Mouse (Mus musculus) limb, embryonic 12.5 days (tissue): ENCODE measurements at regions not wholly inside any gene's neighbourhood (a gene's known extent, or its start where the extent isn't known, plus 50 kb on each side); places are given as distances from the start of the nearest gene placed in this dataset.
"Not testable (repeated sequence)": the region's sequence is repeated elsewhere in the genome, so short reads cannot be mapped to it uniquely, and the experiment has no call there.

Experiments
- ATAC-seq: fragments of 200-750 bp; cut with Nextera tagmentation; 2 replicates; pipeline ENCODE4 v1.8.0; 2017; ENCODE audit warnings: low read depth, moderate TSS enrichment; ENCODE audit not compliant: insufficient number of reproducible peaks, insufficient read depth, low FRiP score, low TSS enrichment
- H3K27ac ChIP-seq: fragments of 300-500 bp; sonication (generic); 2 replicates; pipeline ENCODE4 v1.5.1; 2016; ENCODE audit warnings: mild to moderate bottlenecking, moderate library complexity
- H3K27me3 ChIP-seq: fragments of 300-500 bp; sonication (generic); 2 replicates; pipeline ENCODE4 v1.6.1; 2016; ENCODE audit warnings: mild to moderate bottlenecking, moderate library complexity
- H3K36me3 ChIP-seq: fragments of 300-500 bp; sonication (generic); 2 replicates; pipeline ENCODE4 v1.6.1; 2016; ENCODE audit warnings: mild to moderate bottlenecking, moderate library complexity
- H3K4me1 ChIP-seq: fragments of 300-500 bp; sonication (generic); replicated peaks from 2 replicates; pipeline ENCODE4 v1.6.1; 2016
- H3K4me2 ChIP-seq: fragments of 300-500 bp; sonication (generic); 2 replicates; pipeline ENCODE4 v1.6.1; 2016; ENCODE audit warnings: mild to moderate bottlenecking, moderate library complexity
- H3K4me3 ChIP-seq: fragments of 300-500 bp; sonication (generic); replicated peaks from 2 replicates; pipeline ENCODE4 v1.5.1; 2016; ENCODE audit warnings: mild to moderate bottlenecking
- H3K9ac ChIP-seq: fragments of 300-500 bp; sonication (generic); replicated peaks from 2 replicates; pipeline ENCODE4 v1.6.1; 2016; ENCODE audit warnings: mild to moderate bottlenecking, moderate library complexity
- H3K9me3 ChIP-seq: fragments of 300-500 bp; sonication (generic); 2 replicates; pipeline ENCODE4 v1.6.1; 2016; ENCODE audit warnings: mild to moderate bottlenecking, moderate library complexity
- WGBS: fragments of 180-500 bp; shearing (Covaris S2); methylation state at CpG from one replicate; pipeline ENCODE4 v1.1.7; 2016; 5-methylcytosine and 5-hydroxymethylcytosine counted together

DNA sequence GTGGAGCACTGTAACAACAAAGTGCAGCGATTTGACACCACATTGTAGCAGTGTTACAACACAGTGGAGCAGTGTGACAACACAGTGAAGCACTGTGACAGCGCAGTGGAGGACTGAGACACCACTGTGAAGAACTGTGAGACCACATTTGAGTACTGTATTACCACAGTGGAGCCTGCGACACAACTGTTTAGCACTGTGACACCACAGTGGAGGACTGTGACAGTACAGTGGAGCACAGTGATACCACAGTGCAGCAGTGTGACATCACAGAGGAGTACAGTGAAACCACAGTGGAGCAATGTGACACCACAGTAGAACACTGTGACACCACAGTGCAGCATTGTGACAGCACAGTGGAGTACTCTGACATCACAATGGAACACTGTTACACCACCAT is 102.5 kb upstream of the Vmn1r2 start:
- Histone ChIP-seq H3K4me1 (no peaks in the 10 kb centered on the region), H3K4me3 (no peak overlapping the region), H3K36me3 (no peaks in the 10 kb centered on the region), H3K27ac (no peak overlapping the region), H3K4me2 (no peak overlapping the region), H3K9ac (no peak overlapping the region), H3K27me3 (no peaks in the 10 kb centered on the region), H3K9me3 (peaks cover 86% of the 10 kb centered on the region)
- 33% methylated on average over 3 of the region's 3 CpGs for WGBS
- ATAC-seq: no peak

DNA sequence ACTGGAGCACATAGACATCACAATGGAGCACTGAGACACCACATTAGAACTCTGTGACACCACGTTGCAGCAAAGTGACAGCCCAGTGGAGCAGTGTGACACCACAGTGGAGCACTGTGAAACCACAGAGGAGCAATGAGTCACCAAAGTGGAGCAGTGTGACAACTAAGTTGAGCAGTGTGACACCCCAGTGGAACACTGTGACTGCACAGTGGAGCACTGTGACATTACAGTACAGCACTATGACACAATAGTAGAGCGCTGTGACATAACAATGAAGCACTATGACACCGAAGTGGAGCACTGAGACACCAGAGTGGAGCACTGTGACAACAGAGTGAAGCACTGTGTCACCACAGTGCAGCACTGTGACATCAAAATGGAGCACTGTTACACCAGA is 101.8 kb upstream of the Vmn1r2 start:
- not testable (repeated sequence) for H3K4me3 ChIP-seq, H3K9ac ChIP-seq, H3K4me2 ChIP-seq, ATAC-seq, H3K27ac ChIP-seq, H3K4me1 ChIP-seq, H3K36me3 ChIP-seq, H3K27me3 ChIP-seq
- 77% methylated on average over 3 of the region's 3 CpGs for WGBS
- peaks cover 90% of the 10 kb centered on the region for H3K9me3 ChIP-seq

DNA sequence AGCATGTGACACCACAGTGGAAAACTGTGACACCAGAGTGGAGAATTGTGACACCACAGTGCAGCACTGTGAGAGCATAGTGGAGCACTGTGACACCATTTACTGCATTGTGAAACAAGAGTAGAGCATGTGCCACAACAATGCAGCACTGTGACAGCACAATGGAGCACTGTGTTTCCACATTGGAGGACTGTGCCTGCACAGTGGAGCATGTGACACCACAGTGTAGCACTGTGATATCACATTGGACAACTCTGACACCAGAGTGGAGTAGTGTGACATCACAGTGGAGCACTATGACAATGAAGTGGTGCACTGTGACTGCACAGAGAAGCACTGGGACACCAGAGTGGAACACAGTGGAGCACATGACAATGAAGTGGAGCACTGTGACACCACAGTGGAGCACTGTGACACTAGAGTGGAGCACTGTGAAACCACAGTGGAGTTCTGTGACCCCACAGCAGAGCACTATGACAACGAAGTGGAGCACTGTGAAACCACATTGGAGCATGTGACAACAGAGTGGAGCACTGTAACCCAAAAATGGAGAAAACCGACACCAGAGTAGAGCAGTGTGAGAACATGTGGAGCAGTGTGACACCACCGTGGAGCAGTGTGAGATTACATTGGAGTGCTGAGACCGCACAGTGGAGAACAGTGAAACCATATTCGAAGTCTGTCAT is 100.9 kb upstream of the Vmn1r2 start:
- WGBS: 82% methylated on average over 5 of the region's 5 CpGs
- H3K27me3 ChIP-seq: no peaks in the 10 kb centered on the region
- H3K9ac ChIP-seq: no peak overlapping the region
- no peak overlapping the region for H3K4me2 ChIP-seq
- no peaks in the 10 kb centered on the region for H3K4me1 ChIP-seq
- no peaks in the 10 kb centered on the region for H3K36me3 ChIP-seq
- no peak for ATAC-seq
- H3K4me3 ChIP-seq: no peak overlapping the region
- no peak overlapping the region for H3K27ac ChIP-seq
- peaks cover 98% of the 10 kb centered on the region for H3K9me3 ChIP-seq

DNA sequence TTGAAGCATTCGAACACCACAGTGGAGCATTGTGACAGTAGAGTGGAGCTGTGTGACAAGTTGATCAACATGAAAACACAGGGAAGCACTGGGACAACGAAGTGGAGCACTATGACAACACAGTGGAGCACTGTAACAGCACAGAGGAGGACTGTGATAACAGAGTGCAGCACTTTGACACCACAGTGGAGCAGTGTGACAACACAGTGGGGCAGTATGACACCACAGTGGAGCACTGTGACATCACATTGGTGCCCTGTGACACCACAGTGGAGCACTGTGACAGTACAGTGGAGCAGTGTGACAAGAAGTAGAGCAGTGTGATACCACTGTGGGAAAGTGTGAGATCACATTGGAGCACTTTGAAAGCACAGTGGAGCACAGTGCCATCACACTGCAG is 99.9 kb upstream of the Vmn1r2 start:
- Histone ChIP-seq H3K4me3 (no peak overlapping the region), H3K36me3 (no peaks in the 10 kb centered on the region), H3K27ac (no peak overlapping the region), H3K9ac (no peak overlapping the region), H3K9me3 (peaks cover 97% of the 10 kb centered on the region), H3K4me2 (no peak overlapping the region), H3K4me1 (no peaks in the 10 kb centered on the region), H3K27me3 (no peaks in the 10 kb centered on the region)
- ATAC-seq: 0 out of 2 replicates have a peak, but pooled peaks have one; percentile 5
- WGBS: 60% methylated on average over 2 of the region's 2 CpGs

DNA sequence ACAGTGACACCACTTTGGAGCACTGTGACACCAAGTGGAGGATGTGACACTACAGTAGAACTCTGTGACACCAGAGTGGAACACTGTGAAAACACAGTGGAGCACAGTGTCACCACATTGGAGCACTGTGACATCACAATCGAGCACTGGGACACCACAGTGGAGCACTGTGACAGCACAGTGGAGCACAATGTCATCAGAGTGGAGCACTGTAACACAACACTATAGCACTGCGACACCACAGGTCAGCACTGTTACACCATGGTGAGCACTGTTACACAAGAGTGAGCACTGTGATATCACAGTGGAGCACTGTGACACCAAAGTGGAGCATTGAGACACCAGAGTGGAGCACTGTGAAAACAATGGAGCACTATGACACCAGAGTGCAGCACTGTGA is 99.5 kb upstream of the Vmn1r2 start:
- H3K4me3 ChIP-seq: no peak overlapping the region
- ATAC-seq: peak; percentile 47
- 30% methylated on average over 2 of the region's 2 CpGs for WGBS
- H3K9me3 ChIP-seq: peaks cover 97% of the 10 kb centered on the region
- no peaks in the 10 kb centered on the region for H3K27me3 ChIP-seq
- no peak overlapping the region for H3K27ac ChIP-seq
- H3K4me1 ChIP-seq: no peaks in the 10 kb centered on the region
- H3K36me3 ChIP-seq: no peaks in the 10 kb centered on the region
- H3K4me2 ChIP-seq: no peak overlapping the region
- H3K9ac ChIP-seq: no peak overlapping the region

DNA sequence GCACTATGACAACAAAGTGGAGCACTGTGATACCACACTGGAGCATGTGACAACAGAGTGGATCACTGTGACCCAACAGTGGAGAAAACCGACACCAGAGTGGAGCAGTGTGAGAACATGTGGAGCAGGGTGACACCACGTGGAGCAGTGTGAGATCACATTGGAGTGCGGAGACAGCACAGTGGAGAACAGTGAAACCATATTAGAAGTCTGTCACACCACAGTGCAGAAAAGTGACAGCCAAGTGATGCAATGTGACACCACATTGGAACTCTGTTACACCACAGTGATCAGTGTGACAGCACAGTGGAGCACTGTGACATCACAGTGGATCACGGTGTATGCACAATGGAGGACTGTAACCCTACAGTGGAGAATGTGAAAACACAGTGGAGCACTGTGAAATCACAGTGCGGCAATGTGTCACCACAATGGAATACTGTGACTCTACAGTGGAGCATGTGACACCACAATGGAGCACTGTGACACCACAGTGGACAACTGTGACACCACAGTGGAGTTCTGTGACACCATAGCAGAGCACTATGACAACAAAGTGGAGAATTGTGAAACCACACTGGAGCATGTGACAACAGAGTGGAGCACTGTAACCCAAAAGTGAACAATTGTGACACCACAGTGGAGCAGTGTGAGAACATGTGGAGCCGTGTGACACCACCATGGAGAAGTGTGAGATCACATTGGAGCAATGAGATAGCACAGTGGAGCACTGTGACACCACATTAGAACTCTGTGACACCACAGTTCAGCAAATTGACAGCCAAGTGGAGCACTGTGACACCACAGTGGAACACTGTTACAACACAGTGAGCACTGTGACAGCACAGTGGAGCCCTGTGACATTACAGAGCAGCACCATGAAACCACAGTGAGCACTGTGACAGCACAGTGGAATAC is 98.6 kb upstream of the Vmn1r2 start:
- H3K4me2 ChIP-seq: no peak overlapping the region
- H3K9me3 ChIP-seq: peaks cover 91% of the 10 kb centered on the region
- ATAC-seq: peak; percentile 5; the same call in 1 of the 2 replicates
- no peaks in the 10 kb centered on the region for H3K4me1 ChIP-seq
- H3K36me3 ChIP-seq: no peaks in the 10 kb centered on the region
- H3K4me3 ChIP-seq: no peak overlapping the region
- no peaks in the 10 kb centered on the region for H3K27me3 ChIP-seq
- no peak overlapping the region for H3K9ac ChIP-seq
- WGBS: 82% methylated on average over 6 of the region's 6 CpGs
- no peak overlapping the region for H3K27ac ChIP-seq

DNA sequence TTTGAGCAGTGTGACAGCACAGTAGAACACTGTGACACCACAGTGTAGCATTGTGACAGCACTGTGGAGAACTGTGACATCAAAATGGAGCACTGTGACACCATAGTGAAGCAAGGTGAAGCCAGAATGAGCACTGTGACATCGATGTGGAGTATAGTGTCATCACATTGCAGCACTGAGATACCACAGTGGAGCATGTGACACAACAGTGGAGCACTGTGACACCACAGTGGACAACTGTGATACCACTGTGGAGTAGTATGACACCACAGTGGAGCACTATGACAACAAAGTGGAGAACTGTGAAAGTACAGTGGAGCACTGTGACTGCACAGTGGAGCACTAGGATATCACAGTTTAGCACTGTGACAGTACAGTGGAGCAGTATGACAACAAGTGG is 97.8 kb upstream of the Vmn1r2 start:
- Histone ChIP-seq H3K4me2 (no peak overlapping the region), H3K9ac (no peak overlapping the region), H3K4me3 (no peak overlapping the region), H3K27me3 (no peaks in the 10 kb centered on the region), H3K27ac (no peak overlapping the region), H3K9me3 (peaks cover 84% of the 10 kb centered on the region), H3K4me1 (no peaks in the 10 kb centered on the region), H3K36me3 (no peaks in the 10 kb centered on the region)
- WGBS: 63% methylated on average over 1 of the region's 1 CpGs
- ATAC-seq: peak; percentile 37

DNA sequence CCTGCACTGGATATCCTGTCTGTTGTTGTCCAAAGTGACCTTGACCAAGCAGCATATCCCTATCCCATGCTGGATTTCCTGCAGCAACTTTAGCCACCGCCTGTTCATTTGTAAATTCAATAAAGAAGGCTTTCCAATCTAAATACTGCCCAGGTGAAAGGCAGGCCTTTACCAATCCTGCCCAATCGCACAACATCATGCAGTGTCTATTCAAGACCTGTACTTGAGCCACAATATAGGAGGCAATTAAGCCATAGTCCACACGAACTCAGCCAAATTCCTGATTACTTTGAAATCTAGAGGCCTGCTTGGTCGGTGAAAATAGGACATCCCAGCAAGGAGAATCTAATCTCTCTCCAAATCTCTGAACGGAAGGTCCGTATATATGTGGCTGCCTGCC is 95.8 kb upstream of the Vmn1r2 start:
- H3K4me3 ChIP-seq, H3K4me2 ChIP-seq, H3K9ac ChIP-seq, ATAC-seq, H3K27me3 ChIP-seq, H3K36me3 ChIP-seq, H3K27ac ChIP-seq, H3K4me1 ChIP-seq: not testable (repeated sequence)
- H3K9me3 ChIP-seq: peaks cover 64% of the 10 kb centered on the region
- 69% methylated on average over 6 of the region's 6 CpGs for WGBS

DNA sequence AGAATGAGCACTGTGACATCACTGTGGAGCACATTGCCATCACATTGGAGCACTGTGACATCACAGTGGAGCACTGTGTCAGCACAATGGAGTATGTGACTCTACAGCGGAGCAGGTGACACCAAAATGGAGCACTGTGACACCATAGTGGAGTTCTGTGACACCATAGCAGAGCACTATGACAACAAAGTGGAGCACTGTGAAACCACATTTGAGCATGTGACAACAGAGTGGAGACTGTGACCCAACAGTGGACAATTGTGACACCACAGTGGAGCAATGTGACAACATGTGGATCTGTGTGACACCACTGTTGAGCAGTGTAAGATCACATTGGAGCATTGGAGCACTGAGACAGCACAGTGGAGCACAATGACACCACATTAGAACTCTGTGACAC is 87.2 kb upstream of the Vmn1r2 start:
- no peaks in the 10 kb centered on the region for H3K36me3 ChIP-seq
- WGBS: 88% methylated on average over 1 of the region's 1 CpGs
- no peak overlapping the region for H3K27ac ChIP-seq
- no peak for ATAC-seq
- no peak overlapping the region for H3K4me3 ChIP-seq
- peaks cover 63% of the 10 kb centered on the region for H3K9me3 ChIP-seq
- no peaks in the 10 kb centered on the region for H3K4me1 ChIP-seq
- no peaks in the 10 kb centered on the region for H3K27me3 ChIP-seq
- no peak overlapping the region for H3K4me2 ChIP-seq
- H3K9ac ChIP-seq: no peak overlapping the region

DNA sequence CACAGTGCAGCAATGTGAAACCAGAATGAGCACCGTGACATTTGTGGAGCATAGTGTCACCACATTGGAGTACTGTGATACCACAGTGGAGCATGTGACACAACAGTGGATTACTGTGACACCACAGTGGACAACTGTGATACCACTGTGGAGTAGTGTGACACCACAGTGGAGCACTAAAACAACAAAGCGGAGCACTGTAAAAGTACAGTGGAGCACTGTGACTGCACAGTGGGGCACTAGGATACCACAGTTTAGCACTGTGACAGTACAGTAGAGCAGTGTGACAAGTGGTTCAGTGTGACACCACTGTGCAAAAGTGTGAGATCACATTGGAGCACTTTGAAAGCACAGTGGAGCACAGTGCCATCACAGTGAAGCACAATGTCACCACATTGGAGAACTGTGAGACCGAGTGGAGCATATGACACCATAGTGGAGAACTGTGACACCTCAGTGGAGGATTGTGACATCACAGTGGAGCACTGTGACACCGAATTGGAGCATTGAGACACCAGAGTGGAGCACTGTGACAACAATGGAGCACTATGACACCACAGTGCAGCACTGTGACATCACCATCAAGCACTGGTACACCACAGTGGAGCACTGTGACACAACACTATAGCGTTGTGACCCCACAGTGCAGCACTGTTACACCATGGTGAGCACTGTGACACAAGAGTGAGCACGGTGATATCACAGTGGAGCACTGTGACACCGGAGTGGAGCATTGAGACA is 86.6 kb upstream of the Vmn1r2 start:
- Histone ChIP-seq H3K9me3 (peaks cover 69% of the 10 kb centered on the region), H3K9ac (no peak overlapping the region), H3K4me3 (no peak overlapping the region), H3K27me3 (no peaks in the 10 kb centered on the region), H3K36me3 (no peaks in the 10 kb centered on the region), H3K27ac (no peak overlapping the region), H3K4me2 (no peak overlapping the region), H3K4me1 (no peaks in the 10 kb centered on the region)
- ATAC-seq: peak; percentile 9; the same call in 1 of the 2 replicates
- 58% methylated on average over 7 of the region's 7 CpGs for WGBS
